Mouse (Mus musculus): ENCODE measurements at regions not wholly inside any gene's neighbourhood (a gene's known extent, or its start where the extent isn't known, plus 50 kb on each side); places are given as distances from the start of the nearest gene placed in this dataset.

- DNase-seq (ENCODE audit: low spot score), result no peak
These were observed 274.0 kb upstream of the Xylt1 start for GRCm38 (mm10) chr7:117106691-117107191.

DNA sequence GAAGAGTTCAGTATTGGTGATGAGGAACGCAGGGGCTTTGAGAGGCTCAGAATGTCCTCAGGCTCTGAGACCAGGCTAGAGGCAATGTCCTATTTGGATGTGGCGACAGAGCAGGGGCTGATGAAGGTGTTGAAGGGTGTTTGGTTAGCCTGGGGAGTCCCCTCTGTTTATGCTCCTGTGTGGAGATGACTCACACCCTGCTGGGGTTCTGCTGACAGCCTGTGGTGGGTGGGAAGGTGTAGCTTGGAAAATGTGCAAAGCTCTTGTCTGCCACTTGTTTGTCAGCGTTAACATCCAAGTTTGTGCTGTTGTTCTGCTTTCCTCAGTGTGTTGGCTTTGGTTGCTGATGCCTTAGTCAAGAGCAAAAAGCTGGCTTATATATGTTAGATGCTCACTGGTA, 272.4 kb upstream of the Xylt1 start:
- DNase-seq (ENCODE audit: low spot score), result no peak

GRCm38 (mm10) chr7:117127728-117128127, 253.1 kb upstream of the Xylt1 start:
- no peak for DNase-seq (ENCODE audit: low spot score)

DNA sequence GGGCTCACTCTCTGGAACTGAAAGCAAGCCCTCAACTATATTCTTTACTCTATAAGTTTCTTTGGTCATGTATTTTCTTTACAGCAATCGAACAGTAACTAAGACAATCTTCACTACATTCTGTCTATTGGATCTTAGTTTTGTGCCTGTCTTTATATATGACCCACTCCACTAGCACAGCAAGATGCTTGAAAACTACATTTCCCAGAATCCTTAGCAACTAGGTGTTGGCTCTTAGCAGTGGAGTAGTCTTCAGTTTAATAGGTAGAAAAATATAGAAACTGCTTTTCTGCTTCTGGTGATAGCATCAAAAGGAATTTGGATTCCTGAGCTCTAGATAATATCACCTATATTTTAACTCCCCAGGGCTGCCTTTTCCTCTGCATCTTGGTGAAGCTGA, 245.9 kb upstream of the Xylt1 start:
- DNase-seq (ENCODE audit: low spot score), result no peak

DNA sequence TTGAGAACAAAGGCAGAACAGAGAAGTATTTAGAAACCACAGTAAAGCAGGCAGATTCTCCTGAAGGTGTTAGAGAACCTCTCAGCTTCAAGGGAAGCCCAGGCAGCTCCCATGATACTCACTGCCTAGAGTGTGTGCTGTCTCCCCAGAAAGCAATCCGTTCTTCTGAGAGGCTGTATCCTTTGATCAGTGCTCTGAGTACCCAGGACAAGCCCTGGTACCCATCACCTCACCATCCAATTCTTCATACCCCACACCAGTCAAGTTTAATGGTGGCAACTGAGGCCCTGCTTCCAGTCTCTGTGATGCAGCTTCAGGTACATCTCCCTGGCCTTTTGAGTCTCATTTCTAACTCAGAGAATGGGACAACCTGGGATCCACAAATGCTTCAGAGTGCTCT, 242.1 kb upstream of the Xylt1 start:
- DNase-seq (ENCODE audit: low spot score), result no peak

- DNase-seq (ENCODE audit: low spot score), result no peak
These were observed 241.4 kb upstream of the Xylt1 start for GRCm38 (mm10) chr7:117139245-117139970.

DNA sequence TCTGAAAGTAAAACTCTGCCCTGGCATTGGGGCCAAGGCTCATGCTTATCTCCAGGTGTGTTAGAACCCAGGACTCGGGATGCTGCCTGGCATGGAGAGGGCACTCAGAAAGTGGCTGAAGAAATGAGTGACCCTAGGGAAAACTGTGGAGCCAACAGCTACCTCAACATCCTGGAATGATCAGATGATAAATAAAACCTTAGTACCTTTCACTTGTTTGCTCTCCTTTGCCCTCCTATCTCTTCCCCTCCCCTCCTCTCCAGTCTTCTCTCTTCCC, 240.9 kb upstream of the Xylt1 start:
- no peak for DNase-seq (ENCODE audit: low spot score)

DNA sequence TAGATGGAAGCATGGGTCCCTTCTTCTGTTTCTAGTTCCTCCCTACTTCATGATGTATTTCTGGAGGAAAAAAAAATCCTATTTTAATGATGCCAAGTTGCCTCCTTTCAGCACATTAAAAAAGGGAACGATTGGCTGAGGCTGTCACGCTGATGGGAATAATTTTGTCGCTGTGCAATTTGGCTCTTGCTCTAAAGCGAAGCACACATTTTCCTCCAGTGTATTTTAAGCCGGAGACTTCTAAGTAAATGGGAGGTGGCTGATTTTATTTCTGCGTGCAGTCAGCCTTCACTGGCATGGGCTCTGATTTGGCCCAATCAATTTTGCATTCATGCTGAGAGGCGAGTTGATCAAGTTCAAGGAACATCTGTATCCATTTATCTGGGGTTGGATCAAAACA, 234.0 kb upstream of the Xylt1 start:
- no peak for DNase-seq (ENCODE audit: low spot score)

GRCm38 (mm10) chr7:117150355-117150754, 230.4 kb upstream of the Xylt1 start:
- DNase-seq (ENCODE audit: low spot score), result no peak

DNA sequence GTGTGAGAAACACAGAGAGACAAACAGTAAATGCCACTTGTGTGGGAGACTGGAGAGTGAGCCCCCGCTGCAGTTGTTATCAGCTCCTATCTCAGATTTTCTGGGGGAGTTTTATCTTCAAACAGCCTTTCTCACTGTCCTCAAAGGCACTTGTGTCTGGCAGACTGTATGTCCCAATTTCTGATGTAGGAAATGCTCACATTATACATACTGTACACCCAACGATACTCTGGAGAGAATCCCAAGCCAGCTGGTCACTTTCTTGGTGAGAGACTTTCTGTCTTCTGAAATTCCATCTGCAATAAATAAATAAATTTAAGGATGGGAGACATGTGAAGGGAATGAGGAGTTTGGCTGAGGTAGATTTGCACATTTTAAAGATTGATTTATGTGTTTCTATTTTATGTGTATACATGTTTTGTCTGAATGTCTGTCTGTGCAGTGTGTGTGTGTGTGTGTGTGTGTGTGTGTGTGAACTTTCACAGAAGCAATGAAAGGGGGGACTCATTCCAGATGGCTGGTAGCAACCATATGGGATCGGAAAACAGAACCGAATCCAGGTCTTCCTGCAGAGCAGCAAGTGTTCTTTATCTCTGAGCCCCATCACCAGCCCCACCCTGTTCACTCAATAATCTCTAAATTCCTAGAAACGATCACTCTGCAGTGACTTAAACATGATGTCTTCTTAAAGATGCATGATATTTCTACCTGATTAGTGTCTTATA, 226.8 kb upstream of the Xylt1 start:
- no peak for DNase-seq (ENCODE audit: low spot score)

GRCm38 (mm10) chr7:117161193-117161908, 219.4 kb upstream of the Xylt1 start:
- DNase-seq (ENCODE audit: low spot score), result no peak

DNA sequence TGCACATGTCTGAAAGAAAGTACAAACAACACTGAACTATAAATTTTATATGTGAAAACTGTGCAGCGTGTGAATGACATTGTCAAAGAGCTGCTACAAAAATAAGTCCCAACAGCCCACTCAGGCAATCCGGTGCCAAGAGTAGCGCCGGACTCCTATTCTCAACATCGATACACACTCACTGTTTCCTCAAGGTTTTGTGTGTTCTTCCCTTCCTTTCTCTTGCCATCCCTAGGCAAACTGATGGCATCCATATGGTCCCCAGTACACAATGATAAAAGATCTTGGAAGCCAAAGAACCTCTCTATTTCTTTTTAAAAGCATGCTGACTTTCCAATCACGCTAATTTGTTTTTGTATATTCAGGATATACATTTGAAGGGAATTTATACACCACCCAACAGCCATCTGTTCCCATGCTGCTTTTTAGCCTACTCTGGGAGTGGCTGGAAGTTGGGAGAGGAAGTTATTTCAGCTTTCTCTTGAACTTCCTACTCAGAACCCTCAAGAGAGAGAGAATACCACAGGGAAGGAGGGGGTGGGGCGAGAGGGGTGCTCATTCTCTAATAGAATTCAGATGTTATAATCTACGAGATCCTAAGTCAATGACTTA, 205.9 kb upstream of the Xylt1 start:
- no peak for DNase-seq (ENCODE audit: low spot score)

DNA sequence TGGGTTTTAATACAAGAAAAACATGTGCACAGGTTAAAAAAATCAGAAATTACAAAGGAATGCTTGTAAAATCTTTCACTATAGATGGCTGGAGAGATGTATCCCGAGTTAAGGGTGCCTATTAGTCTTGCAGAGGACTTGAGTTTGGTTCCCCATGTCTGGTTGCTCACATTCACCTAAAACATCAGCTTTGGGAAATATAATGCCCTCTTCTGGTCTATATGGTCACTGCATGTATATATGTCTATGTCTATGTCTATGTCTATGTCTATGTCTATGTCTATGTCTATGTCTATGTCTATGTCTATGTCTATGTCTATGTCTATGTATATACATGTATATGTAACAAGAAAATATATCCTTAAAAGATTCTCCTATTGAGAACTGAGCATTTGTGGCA, 196.8 kb upstream of the Xylt1 start:
- no peak for DNase-seq (ENCODE audit: low spot score)

GRCm38 (mm10) chr7:117185891-117186290, 194.9 kb upstream of the Xylt1 start:
- DNase-seq (ENCODE audit: low spot score), result no peak

DNA sequence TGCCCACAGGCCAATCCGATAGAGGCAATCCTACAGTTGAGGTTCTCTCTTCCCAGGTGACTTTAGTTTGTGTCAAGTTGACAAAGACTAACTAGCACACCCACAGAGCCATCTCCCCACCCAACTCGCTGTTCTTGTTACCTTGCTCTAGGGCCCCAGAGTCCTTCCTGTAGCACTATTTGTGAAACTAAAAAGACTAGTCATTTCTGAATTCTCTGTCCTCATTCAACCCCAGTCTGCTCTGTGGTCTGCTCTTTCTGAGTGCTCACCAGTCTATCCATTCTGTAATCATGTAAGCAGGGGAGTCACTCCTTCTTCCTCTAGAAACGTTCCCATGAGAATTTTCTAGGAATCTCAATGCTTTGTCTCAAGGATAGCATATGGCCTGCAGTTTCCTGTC, 184.2 kb upstream of the Xylt1 start:
- DNase-seq (ENCODE audit: low spot score), result no peak

- DNase-seq (ENCODE audit: low spot score), result no peak
These were observed 154.5 kb upstream of the Xylt1 start for GRCm38 (mm10) chr7:117226294-117226693.

DNA sequence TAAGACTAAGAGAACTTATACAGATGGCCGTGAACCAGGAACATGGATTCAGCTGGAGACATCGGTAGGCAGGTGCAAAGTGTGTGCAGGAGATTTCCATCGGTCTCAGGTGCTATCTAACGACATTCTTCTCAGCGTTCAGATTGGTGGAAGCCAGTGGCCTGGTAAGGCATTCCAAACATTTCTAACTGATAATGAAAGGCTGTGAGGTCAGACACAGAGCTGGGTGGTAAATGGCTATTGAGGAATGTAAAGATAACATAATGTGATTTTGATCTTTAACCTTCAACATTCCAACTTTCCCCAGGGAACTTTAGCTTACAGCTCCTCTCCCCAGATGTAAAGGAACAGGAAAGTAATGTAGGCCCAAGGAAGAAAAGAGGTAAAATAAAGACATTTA, 151.2 kb upstream of the Xylt1 start:
- no peak for DNase-seq (ENCODE audit: low spot score)

- no peak for DNase-seq (ENCODE audit: low spot score)
These were observed 124.0 kb upstream of the Xylt1 start for GRCm38 (mm10) chr7:117256819-117257218.

DNA sequence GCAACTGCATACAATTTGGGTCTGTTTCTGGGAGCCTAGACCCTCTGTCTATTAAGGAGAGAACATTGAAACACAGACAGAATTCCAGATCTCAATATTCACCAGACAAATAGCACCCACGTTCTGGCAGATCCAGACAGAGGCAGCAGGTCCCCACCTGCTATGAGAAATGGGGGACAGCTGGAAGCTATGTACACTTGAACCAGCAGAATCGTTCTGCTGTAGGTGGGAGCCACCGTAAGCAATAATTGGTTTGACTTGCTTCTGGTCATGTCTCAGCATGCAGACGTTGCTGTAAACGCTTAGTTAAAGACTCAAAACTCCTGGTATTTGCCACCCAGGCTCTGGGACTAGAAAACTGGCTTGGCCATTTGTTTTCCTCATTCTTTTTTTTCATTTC, 122.2 kb upstream of the Xylt1 start:
- no peak for DNase-seq (ENCODE audit: low spot score)

DNA sequence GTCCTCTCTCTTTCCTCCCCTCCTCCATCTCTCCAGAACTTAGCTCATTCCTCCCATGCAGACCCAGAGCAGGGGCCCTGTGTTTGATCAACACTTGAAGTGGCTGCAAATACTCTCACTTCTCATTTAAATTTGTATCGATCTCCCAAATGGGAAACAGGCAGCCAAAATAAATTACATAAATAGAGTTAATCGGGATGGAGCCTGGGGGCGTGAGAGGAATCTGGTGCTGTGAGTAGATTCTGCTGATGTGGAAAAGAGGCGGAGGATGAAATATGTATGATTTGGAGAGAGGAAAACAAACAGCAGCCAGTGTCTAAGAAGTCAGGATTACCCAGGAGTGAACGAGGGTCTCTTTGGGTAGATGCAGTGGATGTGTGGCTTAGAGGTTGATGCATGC, 121.6 kb upstream of the Xylt1 start:
- no peak for DNase-seq (ENCODE audit: low spot score)

- DNase-seq (ENCODE audit: low spot score), result no peak
These were observed 121.0 kb upstream of the Xylt1 start for GRCm38 (mm10) chr7:117259674-117260294.

DNA sequence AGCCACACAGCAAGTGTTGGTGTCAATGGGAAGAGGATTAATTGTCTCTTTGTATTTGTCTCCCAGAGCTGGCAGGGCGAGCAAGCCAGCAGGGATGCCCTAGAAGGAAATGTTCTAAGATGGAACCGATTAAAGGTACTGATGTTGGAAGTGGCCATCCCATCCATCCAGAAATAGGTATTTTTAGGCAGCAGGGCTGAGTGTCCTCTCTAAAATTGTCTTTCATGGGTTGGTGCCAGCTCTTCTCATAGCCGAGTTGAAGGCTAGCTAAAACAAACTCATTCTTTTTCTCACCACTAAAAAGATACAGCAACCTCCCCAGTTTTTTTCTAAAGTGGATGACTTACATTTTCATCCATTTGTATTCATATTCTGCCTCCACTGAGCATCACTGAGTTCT, 120.2 kb upstream of the Xylt1 start:
- no peak for DNase-seq (ENCODE audit: low spot score)

Data from c-Kit-positive CD71-positive TER-119-positive erythroid progenitor cells, embryonic 14.5 days (primary cell).